Mouse (Mus musculus) layer of hippocampus, postnatal 10 days (tissue): ENCODE data around the gene Dpm2. TPM values are rescaled to one million over a fixed set of nuclear protein-coding genes. Genes with fewer than 3 reads are reported as not detected.

Source experiments
- DNase-seq, 2 experiments: peaks; one replicate each; pipeline ENCODE4 v3.0.0; 2021; ENCODE audit warnings: low spot score in 2 of 2
- total RNA-seq, 2 experiments: library from RNA; stranded (reverse); gene quantifications; 2 replicates each; pipeline ENCODE4 v1.2.3; 2021

Dpm2 gene
- total RNA-seq, 2 experiments from 2014 or later: 69.6 to 88.4 TPM

- DNase-seq: peak in 1 of 2 experiments; percentile 49
Observed at GRCm38 (mm10) chr2:32543031-32543449, 27.6 kb upstream of the Dpm2 start.

GRCm38 (mm10) chr2:32546951-32547350, 23.7 kb upstream of the Dpm2 start:
- no peak for DNase-seq

DNA sequence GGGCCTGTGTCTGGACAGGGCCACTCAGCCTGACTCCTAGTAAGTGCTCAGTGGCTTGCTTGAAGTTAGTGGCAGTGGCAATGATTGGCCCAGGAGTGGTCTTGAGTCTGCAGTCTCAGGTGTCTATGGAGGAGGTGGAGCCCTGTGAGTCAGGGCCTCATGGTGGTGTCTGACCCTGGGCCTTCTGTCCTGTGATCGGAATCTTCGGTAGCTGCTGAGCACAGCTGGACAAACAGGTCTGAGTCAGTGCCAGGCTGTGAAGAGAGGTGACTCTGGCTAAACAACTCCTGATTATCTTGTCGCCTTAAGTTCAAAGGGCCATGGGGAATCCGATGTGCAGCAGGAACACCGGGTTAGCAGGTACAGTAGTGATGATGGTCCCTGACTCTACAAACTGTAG, 23.3 kb upstream of the Dpm2 start:
- DNase-seq: no peak

DNA sequence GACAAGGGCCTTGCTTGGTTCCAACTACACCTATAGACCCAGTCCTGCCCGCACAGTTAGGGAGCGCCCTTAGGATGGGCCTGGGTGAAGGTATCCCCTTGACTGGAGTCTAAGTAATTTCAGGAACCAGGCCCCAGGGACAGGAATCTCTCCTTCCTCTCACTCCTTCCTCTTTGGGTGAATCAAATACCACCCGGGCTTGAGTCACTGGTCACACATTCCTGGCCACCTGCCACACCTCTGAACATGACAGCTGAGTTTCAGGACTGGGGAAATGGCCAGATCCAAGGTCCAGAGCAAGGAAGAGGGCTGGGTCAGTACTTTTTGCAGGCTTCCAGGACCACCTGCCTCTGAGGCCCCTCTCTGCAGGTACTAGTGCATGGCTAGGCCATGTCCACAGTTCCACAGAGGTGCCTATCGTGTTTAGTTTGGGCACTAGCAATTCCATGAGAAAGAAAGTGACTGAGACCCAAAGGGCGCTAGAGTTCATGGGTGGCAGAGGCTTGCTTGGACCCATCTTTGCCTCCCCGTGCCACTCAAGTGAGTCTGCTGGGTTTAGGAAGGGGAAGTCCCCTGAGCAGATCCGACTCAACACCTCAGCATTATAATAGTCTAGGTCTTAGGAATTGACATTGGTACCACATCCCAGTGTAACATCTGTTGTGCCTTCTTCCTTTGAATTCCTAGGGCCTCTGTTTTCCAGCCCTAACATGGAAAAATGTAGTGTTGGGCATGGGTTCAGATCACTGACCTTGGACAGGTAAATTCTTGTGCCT, 22.5 kb upstream of the Dpm2 start:
- no peak for DNase-seq

DNA sequence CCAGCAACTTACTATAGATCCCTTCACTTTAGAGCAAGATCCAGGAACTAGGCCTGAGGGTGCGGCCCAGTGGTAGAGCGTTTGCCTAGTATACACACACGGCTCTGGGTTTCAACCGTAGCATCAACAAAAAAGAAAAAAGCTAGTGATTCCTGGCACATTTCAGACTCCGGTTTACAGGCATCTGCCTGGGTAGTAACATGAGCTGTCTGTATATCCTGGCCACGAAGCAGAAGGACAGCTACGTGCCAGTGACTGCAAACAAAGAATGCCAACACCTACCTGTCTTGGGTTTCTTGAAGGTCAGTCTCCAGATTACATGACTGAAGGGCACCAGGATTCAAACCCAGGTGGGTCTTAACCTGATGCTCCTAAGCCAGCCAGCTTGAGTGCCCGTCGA, 21.5 kb upstream of the Dpm2 start:
- no peak for DNase-seq

- peak in 1 of 2 experiments; percentile 50 for DNase-seq
Observed at GRCm38 (mm10) chr2:32549764-32550163, 20.9 kb upstream of the Dpm2 start.

- no peak for DNase-seq
Observed at GRCm38 (mm10) chr2:32551236-32551635, 19.4 kb upstream of the Dpm2 start.

- DNase-seq: no peak
Observed at GRCm38 (mm10) chr2:32553592-32554148, 17.0 kb upstream of the Dpm2 start.

DNA sequence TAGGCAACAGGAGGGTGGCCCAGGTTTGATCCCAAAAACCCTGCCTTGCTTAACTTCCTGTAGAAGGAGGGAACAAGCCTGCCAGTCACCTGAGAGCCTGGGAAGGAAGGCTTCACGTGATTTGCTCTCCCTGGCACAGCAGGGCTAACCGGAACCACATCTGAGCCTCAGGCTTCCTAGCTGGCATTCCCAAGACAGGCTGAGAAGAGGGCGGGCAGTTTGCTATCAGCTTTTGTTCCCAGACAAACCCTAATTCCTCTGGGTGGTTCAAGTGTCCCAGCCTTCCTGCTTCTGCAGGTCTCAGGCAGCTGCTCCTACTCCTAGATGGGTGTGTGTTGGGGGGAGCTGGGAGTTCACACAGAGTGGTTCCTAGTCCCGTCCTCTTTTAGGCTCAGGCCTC, 15.2 kb upstream of the Dpm2 start:
- DNase-seq: no peak

DNA sequence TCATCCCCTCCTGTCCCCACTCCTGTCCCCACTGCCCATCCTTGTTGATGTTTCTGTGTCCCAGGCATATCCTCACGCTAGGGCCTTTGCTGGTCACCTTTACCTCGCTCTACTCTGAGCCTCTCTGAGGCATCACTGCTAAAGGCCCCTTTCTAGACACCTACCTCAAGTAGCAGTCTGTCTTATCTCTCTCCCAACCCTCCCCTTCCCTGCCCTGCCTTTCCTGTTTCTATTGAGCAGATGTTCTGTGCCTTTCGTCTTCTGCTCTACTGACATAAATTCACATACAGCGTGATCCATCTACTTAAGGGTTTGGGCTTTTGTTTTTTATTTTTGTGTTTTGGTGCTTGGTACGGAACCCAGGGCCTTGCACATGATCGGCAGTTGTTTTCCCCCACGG, 14.6 kb upstream of the Dpm2 start:
- DNase-seq: no peak

- peak in 1 of 2 experiments; percentile 54 for DNase-seq
Observed at GRCm38 (mm10) chr2:32559570-32559969, 11.1 kb upstream of the Dpm2 start.

GRCm38 (mm10) chr2:32566536-32567063, 4.1 kb upstream of the Dpm2 start:
- DNase-seq: peak; percentile 75 to 81

DNA sequence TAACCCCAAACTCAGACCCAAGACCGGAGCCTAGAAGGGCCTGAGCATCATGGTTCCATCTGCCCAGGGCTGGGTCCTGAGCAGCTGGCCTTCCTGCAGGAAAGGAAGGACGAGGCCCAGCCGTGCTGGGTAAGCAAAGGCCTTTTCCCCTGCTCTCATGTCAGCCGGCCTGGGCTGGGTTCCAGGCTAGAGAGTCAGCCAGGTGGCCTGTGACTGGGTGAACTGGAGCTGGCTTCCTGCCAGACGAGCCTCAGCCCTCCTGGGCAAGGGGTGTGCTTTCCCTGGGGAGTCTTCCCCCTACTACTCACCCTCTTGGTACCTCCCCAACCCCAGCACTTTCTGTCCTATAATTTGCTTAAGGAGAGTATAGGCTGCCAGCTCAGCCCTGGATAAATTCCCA, 2.5 kb upstream of the Dpm2 start:
- DNase-seq: no peak

- DNase-seq: no peak
Observed at GRCm38 (mm10) chr2:32568941-32569340, 1.7 kb upstream of the Dpm2 start.

GRCm38 (mm10) chr2:32572196-32572595, 1.5 kb downstream of the Dpm2 start:
- no peak for DNase-seq

DNA sequence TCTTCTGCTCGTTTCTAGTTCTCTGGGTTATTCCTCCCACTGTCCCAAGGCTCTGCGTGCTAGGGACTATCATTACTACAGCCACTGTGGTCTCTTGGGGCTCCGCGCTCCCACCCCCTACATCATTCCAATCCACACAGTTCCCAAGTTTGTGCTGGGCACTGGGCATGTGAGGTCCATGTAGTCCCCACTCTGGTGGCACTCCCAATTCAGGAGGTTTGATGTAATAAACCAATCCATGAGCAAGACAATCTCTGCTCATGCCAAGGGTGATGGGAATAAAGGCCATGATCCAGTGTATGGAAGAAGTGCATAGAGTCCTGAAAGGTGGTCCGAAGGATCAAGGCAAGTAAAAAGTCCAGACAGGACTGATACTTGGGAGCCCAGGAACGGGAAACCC, 3.8 kb downstream of the Dpm2 start, which contains the start of gene Pip5kl1:
Gene Pip5kl1 (plus strand): TSS at position 301 of the 400 bp plus-strand sequence.
- DNase-seq: no peak

- DNase-seq: peak; percentile 73 to 79
Observed at GRCm38 (mm10) chr2:32574901-32575585, 4.4 kb downstream of the Dpm2 start.

- DNase-seq: peak; percentile 62 to 70
Observed at GRCm38 (mm10) chr2:32575586-32576160, 5.0 kb downstream of the Dpm2 start, which contains the start of gene 9430097D07Rik. Gene 9430097D07Rik (minus strand): TSS chr2:32575684.

GRCm38 (mm10) chr2:32576532-32576931, 5.9 kb downstream of the Dpm2 start:
- DNase-seq: no peak

- no peak for DNase-seq
Observed at GRCm38 (mm10) chr2:32578146-32579046, 7.7 kb downstream of the Dpm2 start.
